Mouse (Mus musculus): ENCODE measurements at regions not wholly inside any gene's neighbourhood (a gene's known extent, or its start where the extent isn't known, plus 50 kb on each side); places are given as distances from the start of the nearest gene placed in this dataset.

- 85% methylated on average over 13 of the region's 13 CpGs for WGBS
- Histone ChIP-seq H3K9ac (ENCODE audit: low read depth, low read length) (no peak overlapping the region), H3K27ac (replicated peaks; ENCODE audit: insufficient read depth, low read depth, low read length) (no peak overlapping the region), H3K79me2 (ENCODE audit: control insufficient read depth, insufficient read depth, low read length) (no peaks in the 10 kb centered on the region), H3K36me3 (ENCODE audit: control insufficient read depth, insufficient read depth, low read length) (no peaks in the 10 kb centered on the region), H3K4me1 (ENCODE audit: control insufficient read depth, insufficient read depth, low read length) (no peaks in the 10 kb centered on the region), H3K4me3 (ENCODE audit: insufficient read depth, low read depth, low read length) (no peak overlapping the region), H3K27me3 (ENCODE audit: control insufficient read depth, insufficient read depth, low read length) (no peaks in the 10 kb centered on the region)
- no peak for TF ChIP-seq POLR2A (IDR thresholded peaks at IDR 0.05; ENCODE audit: extremely low read depth, insufficient read depth, low read length)
- no peak for TF ChIP-seq CTCF (IDR thresholded peaks at IDR 0.05; ENCODE audit: low read depth, low read length)
- no peak for DNase-seq (ENCODE audit: extremely low read depth, low read depth, low spot score)
These were observed 163.2 kb downstream of the Clic5 start for GRCm38 (mm10) chr17:44351499-44352117.

GRCm38 (mm10) chr17:44352142-44352541, 163.8 kb downstream of the Clic5 start:
- no peaks in the 10 kb centered on the region for H3K36me3 ChIP-seq (ENCODE audit: control insufficient read depth, insufficient read depth, low read length)
- no peak overlapping the region for H3K9ac ChIP-seq (ENCODE audit: low read depth, low read length)
- no peaks in the 10 kb centered on the region for H3K4me1 ChIP-seq (ENCODE audit: control insufficient read depth, insufficient read depth, low read length)
- no peaks in the 10 kb centered on the region for H3K27me3 ChIP-seq (ENCODE audit: control insufficient read depth, insufficient read depth, low read length)
- DNase-seq (ENCODE audit: extremely low read depth, low read depth, low spot score), result no peak
- no peak overlapping the region for H3K4me3 ChIP-seq (ENCODE audit: insufficient read depth, low read depth, low read length)
- TF ChIP-seq POLR2A (IDR thresholded peaks at IDR 0.05; ENCODE audit: extremely low read depth, insufficient read depth, low read length) (no peak), CTCF (IDR thresholded peaks at IDR 0.05; ENCODE audit: low read depth, low read length) (no peak)
- no peak overlapping the region for H3K27ac ChIP-seq (replicated peaks; ENCODE audit: insufficient read depth, low read depth, low read length)
- H3K79me2 ChIP-seq (ENCODE audit: control insufficient read depth, insufficient read depth, low read length), result no peaks in the 10 kb centered on the region
- 94% methylated on average over 13 of the region's 13 CpGs for WGBS

GRCm38 (mm10) chr17:44363111-44363510, 174.7 kb downstream of the Clic5 start:
- Histone ChIP-seq H3K79me2 (ENCODE audit: control insufficient read depth, insufficient read depth, low read length) (no peaks in the 10 kb centered on the region), H3K4me1 (ENCODE audit: control insufficient read depth, insufficient read depth, low read length) (no peaks in the 10 kb centered on the region), H3K27ac (replicated peaks; ENCODE audit: insufficient read depth, low read depth, low read length) (no peak overlapping the region), H3K9ac (ENCODE audit: low read depth, low read length) (no peak overlapping the region), H3K36me3 (ENCODE audit: control insufficient read depth, insufficient read depth, low read length) (no peaks in the 10 kb centered on the region), H3K27me3 (ENCODE audit: control insufficient read depth, insufficient read depth, low read length) (no peaks in the 10 kb centered on the region), H3K4me3 (ENCODE audit: insufficient read depth, low read depth, low read length) (no peak overlapping the region)
- TF ChIP-seq CTCF (IDR thresholded peaks at IDR 0.05; ENCODE audit: low read depth, low read length) (no peak), POLR2A (IDR thresholded peaks at IDR 0.05; ENCODE audit: extremely low read depth, insufficient read depth, low read length) (no peak)
- DNase-seq (ENCODE audit: extremely low read depth, low read depth, low spot score), result no peak
- 84% methylated on average over 4 of the region's 4 CpGs for WGBS

- no peaks in the 10 kb centered on the region for H3K4me1 ChIP-seq (ENCODE audit: control insufficient read depth, insufficient read depth, low read length)
- no peak for DNase-seq (ENCODE audit: extremely low read depth, low read depth, low spot score)
- no peaks in the 10 kb centered on the region for H3K27me3 ChIP-seq (ENCODE audit: control insufficient read depth, insufficient read depth, low read length)
- whole genome bisulfite sequencing, result 94% methylated on average over 6 of the region's 6 CpGs
- H3K79me2 ChIP-seq (ENCODE audit: control insufficient read depth, insufficient read depth, low read length), result no peaks in the 10 kb centered on the region
- H3K27ac ChIP-seq (replicated peaks; ENCODE audit: insufficient read depth, low read depth, low read length), result no peak overlapping the region
- no peak for TF ChIP-seq POLR2A (IDR thresholded peaks at IDR 0.05; ENCODE audit: extremely low read depth, insufficient read depth, low read length)
- TF ChIP-seq CTCF (IDR thresholded peaks at IDR 0.05; ENCODE audit: low read depth, low read length), result no peak
- H3K36me3 ChIP-seq (ENCODE audit: control insufficient read depth, insufficient read depth, low read length), result no peaks in the 10 kb centered on the region
- H3K4me3 ChIP-seq (ENCODE audit: insufficient read depth, low read depth, low read length), result no peak overlapping the region
- no peak overlapping the region for H3K9ac ChIP-seq (ENCODE audit: low read depth, low read length)
These were observed 176.1 kb downstream of the Clic5 start for GRCm38 (mm10) chr17:44364494-44364893.

GRCm38 (mm10) chr17:44366438-44366837, 178.1 kb downstream of the Clic5 start:
- DNase-seq (ENCODE audit: extremely low read depth, low read depth, low spot score), result no peak
- Histone ChIP-seq H3K27me3 (ENCODE audit: control insufficient read depth, insufficient read depth, low read length) (no peaks in the 10 kb centered on the region), H3K27ac (replicated peaks; ENCODE audit: insufficient read depth, low read depth, low read length) (no peak overlapping the region), H3K4me1 (ENCODE audit: control insufficient read depth, insufficient read depth, low read length) (no peaks in the 10 kb centered on the region), H3K36me3 (ENCODE audit: control insufficient read depth, insufficient read depth, low read length) (no peaks in the 10 kb centered on the region), H3K4me3 (ENCODE audit: insufficient read depth, low read depth, low read length) (no peak overlapping the region), H3K79me2 (ENCODE audit: control insufficient read depth, insufficient read depth, low read length) (no peaks in the 10 kb centered on the region), H3K9ac (ENCODE audit: low read depth, low read length) (no peak overlapping the region)
- TF ChIP-seq CTCF (IDR thresholded peaks at IDR 0.05; ENCODE audit: low read depth, low read length), result no peak
- TF ChIP-seq POLR2A (IDR thresholded peaks at IDR 0.05; ENCODE audit: extremely low read depth, insufficient read depth, low read length), result no peak
- 78% methylated on average over 8 of the region's 8 CpGs for WGBS

- no peak for DNase-seq (ENCODE audit: extremely low read depth, low read depth, low spot score)
- H3K4me1 ChIP-seq (ENCODE audit: control insufficient read depth, insufficient read depth, low read length), result no peaks in the 10 kb centered on the region
- no peak for TF ChIP-seq POLR2A (IDR thresholded peaks at IDR 0.05; ENCODE audit: extremely low read depth, insufficient read depth, low read length)
- no peak for TF ChIP-seq CTCF (IDR thresholded peaks at IDR 0.05; ENCODE audit: low read depth, low read length)
These were observed 179.2 kb downstream of the Clic5 start for GRCm38 (mm10) chr17:44367561-44367960.

More at GRCm38 (mm10) chr17:44367561-44367960, 179.2 kb downstream of the Clic5 start:
- no peaks in the 10 kb centered on the region for H3K36me3 ChIP-seq (ENCODE audit: control insufficient read depth, insufficient read depth, low read length)
- H3K4me3 ChIP-seq (ENCODE audit: insufficient read depth, low read depth, low read length), result no peak overlapping the region
- WGBS, result 47% methylated on average over 5 of the region's 5 CpGs
- no peaks in the 10 kb centered on the region for H3K79me2 ChIP-seq (ENCODE audit: control insufficient read depth, insufficient read depth, low read length)
- no peaks in the 10 kb centered on the region for H3K27me3 ChIP-seq (ENCODE audit: control insufficient read depth, insufficient read depth, low read length)
- H3K27ac ChIP-seq (replicated peaks; ENCODE audit: insufficient read depth, low read depth, low read length), result no peak overlapping the region
- no peak overlapping the region for H3K9ac ChIP-seq (ENCODE audit: low read depth, low read length)

Measured in liver, adult 2 months (tissue).